Mouse (Mus musculus) heart, adult 2 months (tissue): ENCODE data around the gene Slc2a4.

Experiments
- CTCF ChIP-seq: fragments of 200-600 bp; IDR thresholded peaks from 2 replicates; pipeline ENCODE4 v1.8.1; 2022; ENCODE audit warnings: antibody characterized with exemption, mild to moderate bottlenecking, moderate library complexity
- EP300 ChIP-seq: fragments of 200-500 bp; IDR thresholded peaks from 2 replicates; pipeline ENCODE4 v1.6.1; 2011; ENCODE audit warnings: low read depth, low read length, control low read depth; ENCODE audit not compliant: insufficient read depth
- POLR2A ChIP-seq: fragments of 200-500 bp; IDR thresholded peaks from 2 replicates; pipeline ENCODE4 v1.6.1; 2011; ENCODE audit warnings: mild to moderate bottlenecking, low read depth, low read length, control low read depth; ENCODE audit not compliant: insufficient read depth

GRCm38 (mm10) chr11:69960616-69961015 lies 12.6 kb upstream of the Slc2a4 start:
- TF ChIP-seq CTCF, result peak; percentile 34
- TF ChIP-seq POLR2A, result no peak
- TF ChIP-seq EP300, result no peak
